ENCODE assay signal across 9 mouse cellular contexts in the genomic region with DNA sequence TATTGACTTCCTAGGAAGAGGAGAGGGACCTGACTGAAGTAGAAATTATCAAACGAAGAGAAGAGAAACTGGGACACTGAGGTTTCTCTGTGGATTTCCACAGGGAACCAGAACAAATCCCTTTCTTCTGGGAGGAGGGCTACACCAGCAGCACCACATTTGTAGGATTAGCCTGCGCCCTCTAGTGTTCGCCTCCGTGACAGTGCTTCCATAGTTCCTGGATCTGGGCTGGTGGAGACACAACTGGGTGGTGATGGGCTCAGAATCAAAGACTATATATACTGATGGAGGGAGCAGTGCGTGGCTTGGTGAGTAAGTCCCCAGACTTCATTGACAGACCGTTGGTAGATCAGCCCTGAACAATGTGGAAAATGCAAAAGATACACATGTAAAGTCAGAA.
DNase-seq lines count a peak whose midpoint lies in the region; ATAC-seq and TF ChIP-seq lines count a peak whose summit lies in the region.
"Had no signal": no experiment of that assay in that cellular context is flagged by ENCODE, and none has a peak within 500 bp of the region (broad histone marks: within the 10 kb centered on the region; RNA-seq: fewer than 3 reads in every experiment).

No protein-coding gene starts in this region.

- ATAC-seq in heart, postnatal 0 days (ENCODE audit: insufficient read depth, low read depth), result peak; percentile 41; the same call in 1 of the 2 replicates
- ATAC-seq in lung, postnatal 0 days, result peak; percentile 38; the same call in 1 of the 2 replicates

- H3K4me3 ChIP-seq in ES-Bruce4 (ENCODE audit: low read depth, low read length), result no peak overlapping the region
- H3K4me3 ChIP-seq in embryonic fibroblast, embryonic 13.5 days (ENCODE audit: insufficient read depth, low read length), result no peak overlapping the region
- no peak overlapping the region for H3K4me3 ChIP-seq in heart, postnatal 0 days (ENCODE audit: low read depth, low read length)
- no peak overlapping the region for H3K4me3 ChIP-seq in lung, postnatal 0 days (ENCODE audit: low read depth, low read length)
- H3K4me3 ChIP-seq: erythroblast, embryonic 14.5 days had no signal

- H3K36me3 ChIP-seq in ES-Bruce4 (ENCODE audit: control insufficient read depth, insufficient read depth, low read length, poor library complexity, severe bottlenecking), result no peaks in the 10 kb centered on the region
- H3K36me3 ChIP-seq in heart, postnatal 0 days (replicated peaks; ENCODE audit: control insufficient read depth, insufficient read depth, low read length), result no peaks in the 10 kb centered on the region
- no peaks in the 10 kb centered on the region for H3K36me3 ChIP-seq in lung, postnatal 0 days (ENCODE audit: insufficient read depth, low read length)

- no peak for TF ChIP-seq POLR2A in ES-Bruce4 (IDR thresholded peaks at IDR 0.05; ENCODE audit: insufficient read depth, low read length)
- TF ChIP-seq POLR2A in embryonic fibroblast, embryonic 13.5 days (IDR thresholded peaks at IDR 0.05; ENCODE audit: low read depth, low read length), result no peak

- no peaks in the 10 kb centered on the region for H3K9me3 ChIP-seq in ES-Bruce4 (replicated peaks; ENCODE audit: control insufficient read depth, insufficient read depth, low read length, poor library complexity, severe bottlenecking)
- no peaks in the 10 kb centered on the region for H3K9me3 ChIP-seq in heart, postnatal 0 days (replicated peaks; ENCODE audit: control insufficient read depth, low read length)
- H3K9me3 ChIP-seq in lung, postnatal 0 days (ENCODE audit: low read length), result no peaks in the 10 kb centered on the region

- DNase-seq in adrenal gland, postnatal 36 days, result peak; percentile 77 to 81
- peak; percentile 52 for DNase-seq in heart, postnatal 0 days (ENCODE audit: low spot score)
- DNase-seq in layer of hippocampus, adult 18-20 months (ENCODE audit: low spot score in 2 of 2), result peak; percentile 55 to 87
- peak; percentile 72 for DNase-seq in lung, postnatal 0 days (ENCODE audit: low spot score)
- peak; percentile 83 to 84 for DNase-seq in right cerebral cortex, adult 2 months (ENCODE audit: low spot score in 2 of 2)
- no peak for DNase-seq in c-Kit-positive CD71-positive TER-119-positive erythroid progenitor cells, embryonic 14.5 days (ENCODE audit: low spot score)

- 12% methylated on average over 6 of the region's 6 CpGs for WGBS in heart, postnatal 0 days
- WGBS in lung, postnatal 0 days, result 23% methylated on average over 6 of the region's 6 CpGs

- H3K9ac ChIP-seq in ES-Bruce4 (ENCODE audit: low read depth, poor library complexity, severe bottlenecking), result no peak overlapping the region
- no peak overlapping the region for H3K9ac ChIP-seq in heart, postnatal 0 days (replicated peaks; ENCODE audit: low read depth, low read length)
- no peak overlapping the region for H3K9ac ChIP-seq in lung, postnatal 0 days (replicated peaks; ENCODE audit: low read depth)

- no peaks in the 10 kb centered on the region for H3K27me3 ChIP-seq in ES-Bruce4 (ENCODE audit: control insufficient read depth, insufficient read depth, low read length, poor library complexity, severe bottlenecking)
- no peaks in the 10 kb centered on the region for H3K27me3 ChIP-seq in heart, postnatal 0 days (ENCODE audit: control insufficient read depth, insufficient read depth, low read length)
- H3K27me3 ChIP-seq in lung, postnatal 0 days (replicated peaks; ENCODE audit: insufficient read depth, low read length), result no peaks in the 10 kb centered on the region

- H3K27ac ChIP-seq in ES-Bruce4 (ENCODE audit: insufficient read depth, low read length), result no peak overlapping the region
- H3K27ac ChIP-seq in embryonic fibroblast, embryonic 13.5 days (ENCODE audit: insufficient read depth, low read length), result no peak overlapping the region
- no peak overlapping the region for H3K27ac ChIP-seq in heart, postnatal 0 days (ENCODE audit: low read depth)
- no peak overlapping the region for H3K27ac ChIP-seq in lung, postnatal 0 days (ENCODE audit: low read length)

- no peak overlapping the region for H3K4me2 ChIP-seq in heart, postnatal 0 days (ENCODE audit: low read depth, low read length)
- H3K4me2 ChIP-seq in lung, postnatal 0 days (replicated peaks; ENCODE audit: low read depth, low read length), result no peak overlapping the region

- H3K4me1 ChIP-seq in ES-Bruce4 (ENCODE audit: control insufficient read depth, insufficient read depth, low read length), result no peaks in the 10 kb centered on the region
- H3K4me1 ChIP-seq in embryonic fibroblast, embryonic 13.5 days (ENCODE audit: control insufficient read depth, insufficient read depth, low read length), result no peaks in the 10 kb centered on the region
- H3K4me1 ChIP-seq in heart, postnatal 0 days (ENCODE audit: control insufficient read depth, insufficient read depth), result 0 out of 2 replicates have a peak, but pooled peaks cover 5% of the 10 kb centered on the region
- H3K4me1 ChIP-seq in lung, postnatal 0 days (ENCODE audit: insufficient read depth, low read depth, low read length), result no peaks in the 10 kb centered on the region

- peak; percentile 84 for TF ChIP-seq CTCF in ES-Bruce4 (IDR thresholded peaks at IDR 0.05; ENCODE audit: low read depth, low read length)
- peak; percentile 88; the same call in 1 of the 2 replicates for TF ChIP-seq CTCF in embryonic fibroblast, embryonic 13.5 days (IDR thresholded peaks at IDR 0.05; ENCODE audit: borderline replicate concordance, insufficient read depth, low read length)
- TF ChIP-seq CTCF in heart, postnatal 0 days (IDR thresholded peaks at IDR 0.05; ENCODE audit: low read depth), result peak; percentile 79
- TF ChIP-seq CTCF in lung, postnatal 0 days (IDR thresholded peaks at IDR 0.05), result peak; percentile 84

- no peak for TF ChIP-seq EP300 in ES-Bruce4 (IDR thresholded peaks at IDR 0.05; ENCODE audit: insufficient read depth, low read depth, low read length)
- TF ChIP-seq EP300 in heart, postnatal 0 days (IDR thresholded peaks at IDR 0.05; ENCODE audit: low read depth), result no peak
- TF ChIP-seq EP300 in lung, postnatal 0 days (IDR thresholded peaks at IDR 0.05), result no peak
